Mouse (Mus musculus) neural tube, embryonic 12.5 days (tissue): ENCODE measurements around the gene Ttc39a. TPM values are rescaled to one million over a fixed set of nuclear protein-coding genes. Genes with fewer than 3 reads are reported as not detected.

Experiments
- ATAC-seq: fragments of 200-750 bp; cut with Nextera tagmentation; 2 replicates; pipeline ENCODE4 v1.8.0; 2017; ENCODE audit warnings: low read depth, mild to moderate bottlenecking, moderate TSS enrichment, moderate library complexity; ENCODE audit not compliant: low FRiP score
- H3K27ac ChIP-seq: fragments of 300-500 bp; sonication (generic); 2 replicates; pipeline ENCODE4 v1.5.1; 2016
- H3K27me3 ChIP-seq: fragments of 300-500 bp; sonication (generic); replicated peaks from 2 replicates; pipeline ENCODE4 v1.6.1; 2016; ENCODE audit warnings: mild to moderate bottlenecking
- H3K36me3 ChIP-seq: fragments of 300-500 bp; sonication (generic); 2 replicates; pipeline ENCODE4 v1.6.1; 2016; ENCODE audit warnings: mild to moderate bottlenecking
- H3K4me1 ChIP-seq: fragments of 300-500 bp; sonication (generic); 2 replicates; pipeline ENCODE4 v1.6.1; 2016
- H3K4me2 ChIP-seq: fragments of 300-500 bp; sonication (generic); replicated peaks from 2 replicates; pipeline ENCODE4 v1.6.1; 2016; ENCODE audit warnings: mild to moderate bottlenecking
- H3K4me3 ChIP-seq: fragments of 300-500 bp; sonication (generic); 2 replicates; pipeline ENCODE4 v1.5.1; 2016
- H3K9ac ChIP-seq: fragments of 300-500 bp; sonication (generic); 2 replicates; pipeline ENCODE4 v1.6.1; 2016; ENCODE audit warnings: mild to moderate bottlenecking
- H3K9me3 ChIP-seq: fragments of 300-500 bp; sonication (generic); 2 replicates; pipeline ENCODE4 v1.6.1; 2016; ENCODE audit warnings: mild to moderate bottlenecking
- WGBS: fragments of 180-500 bp; shearing (Covaris S2); methylation state at CpG from one replicate; pipeline ENCODE4 v1.1.7; 2016; 5-methylcytosine and 5-hydroxymethylcytosine counted together
- polyA plus RNA-seq: library from polyadenylated mRNA; unstranded; fragments of >200 nt; fragmentation: Nextera tagmentation; extraction: Ambion mirVana; gene quantifications from 2 replicates; pipeline ENCODE4 v1.2.1, GENCODE M21; 2016

Ttc39a gene
- polyA plus RNA-seq, 1 experiment from 2014 or later = 1.2 TPM

DNA sequence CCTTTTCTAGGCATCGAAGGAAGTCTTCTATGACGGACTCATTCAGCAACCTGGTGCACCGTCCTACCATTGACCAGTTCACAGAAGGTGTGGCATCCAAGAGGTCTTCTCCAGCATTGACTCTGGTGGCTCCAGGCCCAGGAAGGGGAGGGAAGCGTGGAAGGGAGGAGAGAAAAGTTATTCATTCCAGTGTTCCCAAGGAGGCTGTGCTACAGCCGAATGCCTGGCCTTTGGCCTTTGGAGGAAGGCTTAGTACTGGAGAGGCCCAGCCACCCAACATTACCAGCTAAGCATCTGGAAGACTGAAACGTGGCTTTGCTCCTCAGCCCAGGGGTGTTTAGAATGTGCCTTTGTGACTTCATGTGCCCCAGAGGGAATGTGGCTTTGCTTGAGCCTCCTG is 16.0 kb downstream of the Ttc39a start:
- WGBS = 74% methylated on average over 6 of the region's 6 CpGs
- Histone ChIP-seq H3K9ac (no peak overlapping the region), H3K27ac (no peak overlapping the region), H3K27me3 (no peaks in the 10 kb centered on the region), H3K36me3 (no peaks in the 10 kb centered on the region), H3K4me2 (no peak overlapping the region), H3K4me3 (no peak overlapping the region), H3K9me3 (no peaks in the 10 kb centered on the region), H3K4me1 (peaks cover 4% of the 10 kb centered on the region; the same call in 1 of the 2 replicates)
- ATAC-seq = no peak

DNA sequence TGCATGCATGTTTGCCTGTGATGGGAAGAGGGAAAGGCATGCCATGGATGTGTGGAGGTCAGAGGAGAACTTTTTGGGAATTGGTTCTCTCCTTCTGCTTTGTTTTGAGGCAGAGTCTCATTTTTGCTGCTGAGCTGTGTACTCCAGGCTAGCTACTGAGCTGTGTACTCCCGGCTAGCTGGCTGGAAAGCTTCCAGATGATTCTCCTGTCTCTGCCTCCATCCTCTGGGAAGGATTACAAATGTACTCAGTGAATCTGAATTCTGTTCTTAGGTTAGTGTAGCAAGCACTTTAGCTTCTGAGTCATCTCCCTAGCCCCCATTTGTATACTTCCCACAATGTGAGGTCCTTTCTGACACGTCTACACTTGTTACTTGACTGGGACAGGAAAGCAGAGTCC is 17.0 kb downstream of the Ttc39a start:
- Histone ChIP-seq H3K27ac (no peak overlapping the region), H3K9ac (no peak overlapping the region), H3K4me3 (no peak overlapping the region), H3K4me2 (no peak overlapping the region), H3K9me3 (no peaks in the 10 kb centered on the region), H3K27me3 (no peaks in the 10 kb centered on the region), H3K36me3 (no peaks in the 10 kb centered on the region), H3K4me1 (peaks cover 4% of the 10 kb centered on the region; the same call in 1 of the 2 replicates)
- WGBS = 79% methylated on average over 2 of the region's 2 CpGs
- ATAC-seq = no peak

DNA sequence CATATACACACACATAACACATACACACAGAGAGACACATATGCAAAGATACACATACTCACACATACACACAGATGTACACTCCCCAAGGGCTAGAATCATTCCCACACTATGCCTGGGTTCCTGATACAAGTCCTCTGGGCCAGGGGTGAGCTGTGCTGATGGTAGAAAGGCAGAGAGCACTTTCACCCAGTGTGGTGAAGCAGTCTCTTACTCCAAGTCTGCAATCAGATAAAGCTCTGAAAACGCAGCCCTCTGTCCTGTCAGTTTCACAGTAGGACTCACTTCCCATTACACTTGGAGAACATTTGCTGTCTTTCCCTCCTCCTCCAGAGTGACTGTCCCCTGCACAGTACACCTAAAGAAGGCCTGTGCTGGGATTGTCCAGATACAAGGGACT is 20.6 kb downstream of the Ttc39a start:
- Histone ChIP-seq H3K27me3 (no peaks in the 10 kb centered on the region), H3K9me3 (no peaks in the 10 kb centered on the region), H3K36me3 (no peaks in the 10 kb centered on the region), H3K4me1 (no peaks in the 10 kb centered on the region; the same call in 1 of the 2 replicates), H3K9ac (no peak overlapping the region), H3K4me2 (no peak overlapping the region), H3K27ac (no peak overlapping the region), H3K4me3 (no peak overlapping the region)
- no peak for ATAC-seq
- WGBS = 61% methylated on average over 1 of the region's 1 CpGs

DNA sequence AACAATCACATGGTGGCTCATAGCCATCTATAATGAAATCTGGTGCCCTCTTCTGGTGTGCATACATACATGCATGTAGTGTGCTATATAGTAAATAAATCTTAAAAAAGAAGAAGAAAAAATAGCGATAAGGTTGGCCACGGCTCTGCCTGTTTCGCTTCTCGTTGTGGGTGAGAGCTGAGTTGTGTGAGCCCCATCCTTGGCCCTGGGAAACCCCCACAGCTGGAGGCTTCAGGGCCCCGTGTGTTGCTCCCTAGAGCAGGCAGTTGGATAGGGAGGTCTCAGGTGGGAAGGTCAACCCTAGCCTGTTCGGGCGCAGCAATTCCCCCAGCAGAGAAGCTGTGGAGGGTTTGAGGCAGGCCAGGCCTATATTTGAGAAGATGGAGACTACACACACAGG is 23.8 kb downstream of the Ttc39a start:
- H3K36me3 ChIP-seq = no peaks in the 10 kb centered on the region
- H3K4me2 ChIP-seq = no peak overlapping the region
- H3K27ac ChIP-seq = no peak overlapping the region
- no peak overlapping the region for H3K9ac ChIP-seq
- ATAC-seq = no peak
- H3K27me3 ChIP-seq = no peaks in the 10 kb centered on the region
- peaks cover 7% of the 10 kb centered on the region; the same call in 1 of the 2 replicates for H3K4me1 ChIP-seq
- no peak overlapping the region for H3K4me3 ChIP-seq
- 89% methylated on average over 7 of the region's 7 CpGs for WGBS
- no peaks in the 10 kb centered on the region for H3K9me3 ChIP-seq

DNA sequence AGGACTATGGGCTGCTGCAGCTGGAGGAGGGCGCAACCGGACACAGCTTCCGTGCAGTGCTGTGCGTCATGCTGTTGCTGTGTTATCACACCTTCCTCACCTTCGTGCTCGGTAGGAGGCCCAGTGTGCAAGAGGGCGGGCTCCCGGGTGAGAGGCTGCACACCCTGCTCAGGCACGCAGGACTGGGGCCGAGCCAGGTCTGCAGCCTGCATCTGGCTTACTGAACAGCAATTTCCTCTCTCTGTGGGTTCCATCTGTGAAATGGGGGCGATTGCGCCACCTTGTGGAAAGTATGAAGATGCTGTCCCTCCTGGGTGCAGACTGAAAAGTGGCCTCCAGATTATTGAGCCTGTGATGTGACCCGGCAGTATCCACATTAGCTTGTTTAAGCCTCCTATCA is 24.4 kb downstream of the Ttc39a start:
- no peak overlapping the region for H3K4me2 ChIP-seq
- no peaks in the 10 kb centered on the region for H3K36me3 ChIP-seq
- H3K27ac ChIP-seq = no peak overlapping the region
- no peaks in the 10 kb centered on the region for H3K27me3 ChIP-seq
- no peak overlapping the region for H3K4me3 ChIP-seq
- H3K9ac ChIP-seq = no peak overlapping the region
- WGBS = 51% methylated on average over 13 of the region's 13 CpGs
- no peaks in the 10 kb centered on the region for H3K9me3 ChIP-seq
- ATAC-seq = no peak
- peaks cover 7% of the 10 kb centered on the region; the same call in 1 of the 2 replicates for H3K4me1 ChIP-seq

DNA sequence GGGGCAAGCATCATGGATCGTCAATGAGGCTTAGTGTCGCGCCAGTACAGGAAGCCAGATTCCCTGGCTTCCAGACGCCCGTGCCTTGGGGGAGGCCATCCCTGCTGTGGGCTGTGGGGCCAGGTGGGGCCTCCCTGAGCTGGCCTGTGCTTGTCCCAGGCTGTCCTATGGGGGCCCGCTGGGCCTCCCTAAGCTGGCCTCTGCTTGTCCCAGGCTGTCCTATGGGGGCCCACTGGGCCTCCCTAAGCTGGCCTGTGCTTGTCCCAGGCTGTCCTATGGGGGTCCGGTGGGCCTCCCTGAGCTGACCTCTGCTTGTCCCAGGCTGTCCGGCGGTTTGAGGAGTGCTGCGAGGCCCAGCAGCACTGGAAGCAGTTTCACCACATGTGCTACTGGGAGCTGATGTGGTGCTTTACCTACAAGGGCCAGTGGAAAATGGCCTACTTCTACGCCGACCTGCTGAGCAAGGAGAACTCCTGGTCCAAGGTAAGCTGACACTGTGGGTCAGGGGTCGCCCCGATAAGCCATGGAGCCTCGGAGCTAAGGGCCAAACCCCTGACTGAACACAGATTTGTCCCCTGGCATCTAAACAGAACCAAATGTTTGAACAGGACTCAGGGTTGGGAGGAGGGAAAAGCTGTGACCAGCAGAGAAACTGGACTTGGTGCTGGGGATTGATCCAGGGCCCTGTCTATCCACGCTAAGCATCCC is 26.4 kb downstream of the Ttc39a start:
- WGBS = 83% methylated on average over 16 of the region's 16 CpGs
- ATAC-seq = no peak

DNA sequence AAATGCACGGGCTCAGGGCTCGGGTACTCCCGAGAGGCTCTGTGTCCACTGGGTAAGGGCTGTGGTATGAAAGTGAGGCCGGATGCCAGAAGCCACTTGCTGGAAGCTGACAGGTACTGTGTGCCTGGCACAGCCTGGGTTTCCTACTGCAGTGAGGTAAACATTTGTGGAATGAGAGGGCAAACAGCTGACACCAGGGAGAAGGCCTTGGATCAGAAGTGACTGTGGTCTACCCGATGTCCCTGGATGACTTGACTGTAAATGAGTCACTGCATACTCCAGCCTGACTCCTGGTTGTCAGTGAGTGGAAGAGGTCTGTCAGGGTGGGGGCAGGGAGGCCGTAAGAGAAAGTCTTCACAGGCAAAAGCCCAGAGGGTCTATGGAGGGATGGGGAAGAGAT is 27.2 kb downstream of the Ttc39a start:
- Histone ChIP-seq H3K27ac (no peak overlapping the region), H3K4me1 (peaks cover 7% of the 10 kb centered on the region; the same call in 1 of the 2 replicates), H3K9ac (no peak overlapping the region), H3K9me3 (no peaks in the 10 kb centered on the region), H3K4me2 (no peak overlapping the region), H3K27me3 (no peaks in the 10 kb centered on the region), H3K36me3 (no peaks in the 10 kb centered on the region), H3K4me3 (no peak overlapping the region)
- no peak for ATAC-seq
- WGBS = 87% methylated on average over 6 of the region's 6 CpGs

More for the DNA sequence above, 26.4 kb downstream of the Ttc39a start:
- no peak overlapping the region for H3K4me2 ChIP-seq
- no peak overlapping the region for H3K4me3 ChIP-seq
- H3K9ac ChIP-seq = no peak overlapping the region
- H3K4me1 ChIP-seq = peaks cover 7% of the 10 kb centered on the region; the same call in 1 of the 2 replicates
- H3K27me3 ChIP-seq = no peaks in the 10 kb centered on the region
- H3K9me3 ChIP-seq = no peaks in the 10 kb centered on the region
- no peak overlapping the region for H3K27ac ChIP-seq
- no peaks in the 10 kb centered on the region for H3K36me3 ChIP-seq

DNA sequence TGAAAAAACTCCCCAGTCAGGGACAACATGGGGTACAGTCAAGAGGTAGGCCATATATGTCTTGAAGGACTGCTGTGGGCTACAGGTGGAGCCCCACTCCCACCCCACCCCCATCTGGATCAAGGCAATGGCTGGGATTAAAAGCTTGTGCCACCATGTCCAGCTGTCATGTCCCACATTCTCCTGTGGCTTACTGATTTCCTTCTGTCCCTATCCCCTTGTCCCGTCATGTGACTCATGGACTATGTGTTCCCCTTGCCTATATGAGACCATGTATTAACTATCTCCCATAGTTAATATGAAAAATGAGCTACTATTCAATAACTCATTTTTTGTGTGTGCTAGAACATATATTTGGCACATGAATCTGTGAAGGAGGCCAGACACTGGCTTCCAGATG is 27.8 kb downstream of the Ttc39a start:
- H3K27me3 ChIP-seq = no peaks in the 10 kb centered on the region
- WGBS = 96% methylated on average over 1 of the region's 1 CpGs
- no peak overlapping the region for H3K4me2 ChIP-seq
- no peak for ATAC-seq
- no peak overlapping the region for H3K4me3 ChIP-seq
- H3K36me3 ChIP-seq = no peaks in the 10 kb centered on the region
- H3K4me1 ChIP-seq = peaks cover 10% of the 10 kb centered on the region; the same call in 1 of the 2 replicates
- no peak overlapping the region for H3K9ac ChIP-seq
- H3K27ac ChIP-seq = no peak overlapping the region
- no peaks in the 10 kb centered on the region for H3K9me3 ChIP-seq

GRCm38 (mm10) chr4:109437913-109438878 is 31.8 kb downstream of the Ttc39a start:
- no peaks in the 10 kb centered on the region for H3K9me3 ChIP-seq
- H3K9ac ChIP-seq = no peak overlapping the region
- peaks cover 4% of the 10 kb centered on the region; the same call in 1 of the 2 replicates for H3K36me3 ChIP-seq
- H3K4me2 ChIP-seq = no peak overlapping the region
- H3K4me3 ChIP-seq = no peak overlapping the region
- 50% methylated on average over 9 of the region's 9 CpGs for WGBS
- no peak overlapping the region for H3K27ac ChIP-seq
- 0 out of 2 replicates have a peak, but pooled peaks cover 3% of the 10 kb centered on the region for H3K4me1 ChIP-seq
- no peaks in the 10 kb centered on the region for H3K27me3 ChIP-seq
- ATAC-seq = peak; percentile 80

DNA sequence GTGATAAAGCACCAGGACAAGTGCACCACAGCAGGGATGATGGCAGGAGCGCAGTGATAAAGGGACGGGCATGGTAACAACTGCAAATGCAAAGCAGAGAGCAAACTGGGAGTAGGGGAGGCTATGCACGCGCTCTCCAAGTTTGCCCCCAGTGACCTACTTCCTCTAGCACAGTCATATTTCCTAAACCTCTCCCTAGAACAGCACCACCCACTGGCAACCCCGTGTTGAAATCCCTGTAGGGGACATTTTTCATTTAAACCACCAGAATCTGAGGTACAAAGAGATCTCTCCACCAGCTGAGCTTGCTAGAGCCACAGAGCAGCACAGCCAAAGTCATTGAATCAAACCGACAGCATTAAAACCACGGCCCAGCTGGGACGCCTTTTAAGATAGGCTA is 32.7 kb downstream of the Ttc39a start:
- no peak overlapping the region for H3K27ac ChIP-seq
- H3K9ac ChIP-seq = no peak overlapping the region
- no peak for ATAC-seq
- no peak overlapping the region for H3K4me2 ChIP-seq
- H3K36me3 ChIP-seq = peaks cover 4% of the 10 kb centered on the region; the same call in 1 of the 2 replicates
- 0 out of 2 replicates have a peak, but pooled peaks cover 3% of the 10 kb centered on the region for H3K4me1 ChIP-seq
- no peaks in the 10 kb centered on the region for H3K9me3 ChIP-seq
- 72% methylated on average over 8 of the region's 8 CpGs for WGBS
- no peak overlapping the region for H3K4me3 ChIP-seq
- no peaks in the 10 kb centered on the region for H3K27me3 ChIP-seq

DNA sequence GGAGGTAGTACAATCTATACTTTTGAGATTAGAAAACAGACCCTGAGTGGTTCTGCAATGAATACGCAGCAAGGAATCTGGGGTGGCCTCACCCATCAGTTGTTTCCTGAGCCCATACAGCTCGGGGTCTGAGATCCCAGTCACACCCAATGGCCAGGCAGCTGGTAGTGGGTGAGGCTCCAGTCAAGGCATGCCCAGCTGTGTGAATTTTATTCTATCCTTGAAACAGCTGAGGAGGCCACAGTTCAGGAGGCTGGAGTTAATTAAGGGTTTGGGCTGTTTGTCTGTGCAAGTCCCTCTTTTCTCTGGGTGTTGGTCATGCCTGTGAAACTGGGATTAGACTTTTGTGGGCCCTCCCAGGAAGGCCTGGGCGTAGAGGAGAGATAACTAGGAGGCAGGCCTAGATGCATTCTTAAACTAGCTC is 33.4 kb downstream of the Ttc39a start:
- Histone ChIP-seq H3K9me3 (no peaks in the 10 kb centered on the region), H3K4me1 (0 out of 2 replicates have a peak, but pooled peaks cover 3% of the 10 kb centered on the region), H3K4me3 (no peak overlapping the region), H3K4me2 (no peak overlapping the region), H3K36me3 (peaks cover 4% of the 10 kb centered on the region; the same call in 1 of the 2 replicates), H3K27ac (no peak overlapping the region), H3K9ac (no peak overlapping the region), H3K27me3 (no peaks in the 10 kb centered on the region)
- no peak for ATAC-seq
- 85% methylated on average over 3 of the region's 3 CpGs for WGBS

- Histone ChIP-seq H3K9me3 (no peaks in the 10 kb centered on the region), H3K27me3 (no peaks in the 10 kb centered on the region), H3K9ac (no peak overlapping the region), H3K4me1 (0 out of 2 replicates have a peak, but pooled peaks cover 3% of the 10 kb centered on the region), H3K4me2 (no peak overlapping the region), H3K36me3 (peaks cover 4% of the 10 kb centered on the region; the same call in 1 of the 2 replicates), H3K27ac (no peak overlapping the region), H3K4me3 (no peak overlapping the region)
- 96% methylated on average over 5 of the region's 5 CpGs for WGBS
- no peak for ATAC-seq
These were observed 34.0 kb downstream of the Ttc39a start for GRCm38 (mm10) chr4:109440381-109440780.
